Mouse (Mus musculus): ENCODE results near the gene Mapk8ip1. TPM values are rescaled to one million over a fixed set of nuclear protein-coding genes. Genes with fewer than 3 reads are reported as not detected.

Gene Mapk8ip1
- polyA plus RNA-seq, 1 experiment from 2014 or later = 64.3 TPM

- no peaks in the 10 kb centered on the region for H3K9me3 ChIP-seq (ENCODE audit: control insufficient read depth, low read length)
- ATAC-seq (ENCODE audit: low read depth) = no peak
- H3K4me2 ChIP-seq (ENCODE audit: low read depth, low read length) = peak overlapping the region; percentile 35
- no peak overlapping the region for H3K4me3 ChIP-seq (ENCODE audit: low read depth, low read length)
- 1% methylated on average over 5 of the region's 5 CpGs for WGBS
- no peak overlapping the region for H3K9ac ChIP-seq (replicated peaks; ENCODE audit: low read depth, low read length)
- H3K36me3 ChIP-seq (ENCODE audit: control insufficient read depth, insufficient read depth, low read length) = no peaks in the 10 kb centered on the region
- H3K27ac ChIP-seq (ENCODE audit: low read depth, low read length) = no peak overlapping the region
- H3K4me1 ChIP-seq (ENCODE audit: control insufficient read depth, insufficient read depth, low read length) = peaks cover 6% of the 10 kb centered on the region
- H3K27me3 ChIP-seq (ENCODE audit: control insufficient read depth, insufficient read depth, low read length) = no peaks in the 10 kb centered on the region
Measured at GRCm38 (mm10) chr2:92437875-92438274, 36.8 kb upstream of the Mapk8ip1 start.

DNA sequence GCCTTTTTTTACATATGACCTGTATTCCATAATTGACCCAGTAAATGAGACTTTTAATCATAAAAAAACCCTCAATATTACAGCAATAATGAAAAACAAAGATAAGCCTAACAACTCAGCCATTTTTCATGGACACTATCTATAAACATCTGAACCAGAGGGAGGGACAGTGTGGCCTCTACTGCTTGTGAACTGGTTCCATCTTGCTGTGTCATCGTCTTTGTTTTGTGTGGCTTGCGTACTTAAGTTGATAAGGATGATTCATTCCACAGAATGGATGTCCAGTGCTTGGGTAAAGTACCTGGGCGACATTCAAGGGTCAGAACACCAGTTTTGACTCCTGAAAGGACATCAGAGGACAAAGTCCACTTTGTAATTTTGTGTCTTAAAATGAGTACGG is 36.3 kb upstream of the Mapk8ip1 start:
- no peak overlapping the region for H3K4me2 ChIP-seq (ENCODE audit: low read depth, low read length)
- H3K4me1 ChIP-seq (ENCODE audit: control insufficient read depth, insufficient read depth, low read length) = peaks cover 11% of the 10 kb centered on the region
- no peaks in the 10 kb centered on the region for H3K27me3 ChIP-seq (ENCODE audit: control insufficient read depth, insufficient read depth, low read length)
- H3K9me3 ChIP-seq (ENCODE audit: control insufficient read depth, low read length) = no peaks in the 10 kb centered on the region
- no peaks in the 10 kb centered on the region for H3K36me3 ChIP-seq (ENCODE audit: control insufficient read depth, insufficient read depth, low read length)
- no peak overlapping the region for H3K4me3 ChIP-seq (ENCODE audit: low read depth, low read length)
- no peak overlapping the region for H3K9ac ChIP-seq (replicated peaks; ENCODE audit: low read depth, low read length)
- WGBS = 80% methylated on average over 4 of the region's 4 CpGs
- no peak overlapping the region for H3K27ac ChIP-seq (ENCODE audit: low read depth, low read length)
- no peak for ATAC-seq (ENCODE audit: low read depth)

GRCm38 (mm10) chr2:92435023-92435422 is 34.0 kb upstream of the Mapk8ip1 start:
- Histone ChIP-seq H3K4me2 (ENCODE audit: low read depth, low read length) (peak overlapping the region; percentile 93; the same call in 1 of the 2 replicates), H3K4me1 (ENCODE audit: control insufficient read depth, insufficient read depth, low read length) (peaks cover 32% of the 10 kb centered on the region), H3K27me3 (ENCODE audit: control insufficient read depth, insufficient read depth, low read length) (no peaks in the 10 kb centered on the region), H3K9ac (replicated peaks; ENCODE audit: low read depth, low read length) (no peak overlapping the region), H3K4me3 (ENCODE audit: low read depth, low read length) (no peak overlapping the region), H3K36me3 (ENCODE audit: control insufficient read depth, insufficient read depth, low read length) (no peaks in the 10 kb centered on the region), H3K9me3 (ENCODE audit: control insufficient read depth, low read length) (no peaks in the 10 kb centered on the region), H3K27ac (ENCODE audit: low read depth, low read length) (no peak overlapping the region)
- 48% methylated on average over 6 of the region's 6 CpGs for WGBS
- no peak for ATAC-seq (ENCODE audit: low read depth)

- Histone ChIP-seq H3K27me3 (ENCODE audit: control insufficient read depth, insufficient read depth, low read length) (no peaks in the 10 kb centered on the region), H3K36me3 (ENCODE audit: control insufficient read depth, insufficient read depth, low read length) (no peaks in the 10 kb centered on the region), H3K9me3 (ENCODE audit: control insufficient read depth, low read length) (no peaks in the 10 kb centered on the region), H3K4me3 (ENCODE audit: low read depth, low read length) (peak overlapping the region; percentile 87), H3K4me1 (ENCODE audit: control insufficient read depth, insufficient read depth, low read length) (peaks cover 32% of the 10 kb centered on the region), H3K27ac (ENCODE audit: low read depth, low read length) (peak overlapping the region; percentile 64), H3K4me2 (ENCODE audit: low read depth, low read length) (peak overlapping the region; percentile 93), H3K9ac (replicated peaks; ENCODE audit: low read depth, low read length) (peak overlapping the region; percentile 79)
- no peak for ATAC-seq (ENCODE audit: low read depth)
- 8% methylated on average over 12 of the region's 12 CpGs for WGBS
Measured at GRCm38 (mm10) chr2:92434375-92434745, 33.3 kb upstream of the Mapk8ip1 start.

GRCm38 (mm10) chr2:92433578-92434374 is 32.7 kb upstream of the Mapk8ip1 start, which contains the start of gene Cry2:
Gene Cry2 (minus strand): TSS chr2:92434043.
- Histone ChIP-seq H3K9ac (replicated peaks; ENCODE audit: low read depth, low read length) (peak within 1 kb of the TSS; percentile 79), H3K27me3 (ENCODE audit: control insufficient read depth, insufficient read depth, low read length) (no peaks in the 10 kb centered on the region), H3K4me1 (ENCODE audit: control insufficient read depth, insufficient read depth, low read length) (peaks cover 32% of the 10 kb centered on the region), H3K36me3 (ENCODE audit: control insufficient read depth, insufficient read depth, low read length) (no peaks in the 10 kb centered on the region), H3K4me3 (ENCODE audit: low read depth, low read length) (peak within 1 kb of the TSS; percentile 87), H3K9me3 (ENCODE audit: control insufficient read depth, low read length) (no peaks in the 10 kb centered on the region), H3K27ac (ENCODE audit: low read depth, low read length) (peak within 1 kb of the TSS; percentile 64), H3K4me2 (ENCODE audit: low read depth, low read length) (peak within 1 kb of the TSS; percentile 93)
- under 1% methylated on average over 70 of the region's 76 CpGs for WGBS
- ATAC-seq (ENCODE audit: low read depth) = peak; percentile 97

GRCm38 (mm10) chr2:92432299-92433295 is 31.5 kb upstream of the Mapk8ip1 start:
- H3K4me3 ChIP-seq (ENCODE audit: low read depth, low read length) = peak overlapping the region; percentile 87
- WGBS = 33% methylated on average over 17 of the region's 17 CpGs
- H3K27me3 ChIP-seq (ENCODE audit: control insufficient read depth, insufficient read depth, low read length) = no peaks in the 10 kb centered on the region
- ATAC-seq (ENCODE audit: low read depth) = no peak
- no peaks in the 10 kb centered on the region for H3K9me3 ChIP-seq (ENCODE audit: control insufficient read depth, low read length)
- H3K4me2 ChIP-seq (ENCODE audit: low read depth, low read length) = peak overlapping the region; percentile 93
- H3K27ac ChIP-seq (ENCODE audit: low read depth, low read length) = peak overlapping the region; percentile 82
- peaks cover 41% of the 10 kb centered on the region for H3K4me1 ChIP-seq (ENCODE audit: control insufficient read depth, insufficient read depth, low read length)
- no peaks in the 10 kb centered on the region for H3K36me3 ChIP-seq (ENCODE audit: control insufficient read depth, insufficient read depth, low read length)
- peak overlapping the region; percentile 79 for H3K9ac ChIP-seq (replicated peaks; ENCODE audit: low read depth, low read length)

DNA sequence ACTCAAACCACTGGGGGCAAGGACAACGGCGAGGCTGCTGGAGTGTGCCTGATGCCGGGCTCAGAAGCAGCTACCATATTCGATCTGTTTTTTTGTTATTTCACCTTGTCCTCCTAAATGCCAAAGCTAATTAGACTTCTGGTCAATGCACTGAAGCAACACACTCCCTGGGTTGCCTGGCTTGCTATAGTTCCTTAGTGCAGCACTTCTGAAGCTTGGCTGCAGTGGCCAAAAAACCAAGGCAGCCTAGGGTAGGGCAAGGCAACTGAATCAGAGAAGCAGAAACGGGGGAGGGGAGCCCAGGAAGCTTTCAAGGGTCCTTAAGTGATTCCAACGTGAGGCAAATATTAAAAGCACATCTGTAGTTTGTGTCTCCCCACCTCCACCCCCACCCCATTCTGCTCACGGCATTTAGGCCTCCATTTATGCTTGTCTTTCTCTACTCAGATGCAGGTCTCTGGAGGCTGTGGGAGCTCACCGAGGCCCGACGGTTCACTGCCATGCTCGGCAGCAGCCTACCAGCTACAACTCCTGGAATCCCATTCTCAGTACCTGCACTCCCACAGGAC is 30.6 kb upstream of the Mapk8ip1 start:
- ATAC-seq (ENCODE audit: low read depth) = no peak
- Histone ChIP-seq H3K9ac (replicated peaks; ENCODE audit: low read depth, low read length) (peak overlapping the region; percentile 79), H3K4me2 (ENCODE audit: low read depth, low read length) (peak overlapping the region; percentile 93), H3K9me3 (ENCODE audit: control insufficient read depth, low read length) (no peaks in the 10 kb centered on the region), H3K36me3 (ENCODE audit: control insufficient read depth, insufficient read depth, low read length) (no peaks in the 10 kb centered on the region), H3K4me1 (ENCODE audit: control insufficient read depth, insufficient read depth, low read length) (peaks cover 41% of the 10 kb centered on the region), H3K27me3 (ENCODE audit: control insufficient read depth, insufficient read depth, low read length) (no peaks in the 10 kb centered on the region), H3K27ac (ENCODE audit: low read depth, low read length) (peak overlapping the region; percentile 82), H3K4me3 (ENCODE audit: low read depth, low read length) (peak overlapping the region; percentile 87)
- WGBS = 23% methylated on average over 11 of the region's 11 CpGs

GRCm38 (mm10) chr2:92430723-92431541 is 29.9 kb upstream of the Mapk8ip1 start:
- Histone ChIP-seq H3K4me2 (ENCODE audit: low read depth, low read length) (peak overlapping the region; percentile 93), H3K4me3 (ENCODE audit: low read depth, low read length) (peak overlapping the region; percentile 87), H3K36me3 (ENCODE audit: control insufficient read depth, insufficient read depth, low read length) (no peaks in the 10 kb centered on the region), H3K4me1 (ENCODE audit: control insufficient read depth, insufficient read depth, low read length) (peaks cover 44% of the 10 kb centered on the region), H3K9me3 (ENCODE audit: control insufficient read depth, low read length) (no peaks in the 10 kb centered on the region), H3K9ac (replicated peaks; ENCODE audit: low read depth, low read length) (peak overlapping the region; percentile 79), H3K27ac (ENCODE audit: low read depth, low read length) (peak overlapping the region; percentile 82), H3K27me3 (ENCODE audit: control insufficient read depth, insufficient read depth, low read length) (no peaks in the 10 kb centered on the region)
- 66% methylated on average over 20 of the region's 21 CpGs for WGBS
- peak; percentile 15; the same call in 1 of the 2 replicates for ATAC-seq (ENCODE audit: low read depth)

All from neural tube, embryonic 14.5 days (tissue).